Mouse (Mus musculus): ENCODE measurements at regions not wholly inside any gene's neighbourhood (a gene's known extent, or its start where the extent isn't known, plus 50 kb on each side); places are given as distances from the start of the nearest gene placed in this dataset.

GRCm38 (mm10) chr8:126538136-126538535 is 55.6 kb downstream of the Irf2bp2 start:
- H3K4me3 ChIP-seq, result no peak overlapping the region
- no peak for DNase-seq (ENCODE audit: low spot score in 2 of 2)
- TF ChIP-seq CTCF (conservative IDR thresholded peaks at IDR 0.05), result no peak
- H3K27ac ChIP-seq, result peak overlapping the region; percentile 94

- no peak for TF ChIP-seq CTCF (conservative IDR thresholded peaks at IDR 0.05)
- Histone ChIP-seq H3K4me3 (no peak overlapping the region), H3K27ac (peak overlapping the region; percentile 94)
- DNase-seq (ENCODE audit: low spot score in 2 of 2), result peak; percentile 79 to 83
Measured at GRCm38 (mm10) chr8:126536928-126537618, 56.7 kb downstream of the Irf2bp2 start.

DNA sequence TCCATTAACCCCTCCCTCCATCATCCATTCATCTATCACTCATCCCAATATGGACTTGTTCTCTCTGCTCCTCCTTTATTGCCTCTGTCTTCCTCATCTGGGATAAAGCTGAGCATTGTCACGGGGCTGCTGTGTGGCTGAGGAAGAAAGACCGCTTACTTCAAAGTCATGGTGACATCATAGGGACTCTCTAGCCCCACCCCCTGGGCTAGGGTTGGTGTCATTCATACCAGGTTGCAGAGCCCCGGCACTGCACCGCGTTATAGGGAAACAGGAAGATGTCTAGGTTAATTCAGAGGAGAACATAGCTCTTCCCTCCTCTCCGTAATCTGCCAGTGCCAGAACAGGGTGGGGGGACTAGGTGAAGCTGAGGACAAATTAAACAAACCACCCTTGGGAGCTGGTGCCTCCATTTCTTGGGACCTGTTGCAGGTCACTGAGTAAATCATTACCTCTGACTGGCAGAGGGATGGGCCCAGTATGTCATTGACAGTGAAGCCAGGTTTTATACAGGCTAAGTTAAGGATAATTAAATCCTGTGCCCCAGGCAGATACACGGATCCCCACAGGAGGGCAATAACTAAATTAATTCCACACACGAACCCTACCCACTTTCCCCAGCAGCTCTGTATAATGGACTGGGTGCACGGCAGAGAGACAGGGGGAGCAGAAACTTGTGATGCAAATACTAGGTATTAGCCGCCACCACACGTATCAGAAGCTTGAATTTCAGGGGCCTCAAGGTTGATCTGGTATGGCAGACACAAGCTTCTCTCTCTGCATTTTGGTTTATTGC is 57.5 kb downstream of the Irf2bp2 start:
- Histone ChIP-seq H3K27ac (peak overlapping the region; percentile 94), H3K4me3 (no peak overlapping the region)
- no peak for DNase-seq (ENCODE audit: low spot score in 2 of 2)
- TF ChIP-seq CTCF (conservative IDR thresholded peaks at IDR 0.05), result peak; percentile 24; the same call in 1 of the 2 replicates

DNA sequence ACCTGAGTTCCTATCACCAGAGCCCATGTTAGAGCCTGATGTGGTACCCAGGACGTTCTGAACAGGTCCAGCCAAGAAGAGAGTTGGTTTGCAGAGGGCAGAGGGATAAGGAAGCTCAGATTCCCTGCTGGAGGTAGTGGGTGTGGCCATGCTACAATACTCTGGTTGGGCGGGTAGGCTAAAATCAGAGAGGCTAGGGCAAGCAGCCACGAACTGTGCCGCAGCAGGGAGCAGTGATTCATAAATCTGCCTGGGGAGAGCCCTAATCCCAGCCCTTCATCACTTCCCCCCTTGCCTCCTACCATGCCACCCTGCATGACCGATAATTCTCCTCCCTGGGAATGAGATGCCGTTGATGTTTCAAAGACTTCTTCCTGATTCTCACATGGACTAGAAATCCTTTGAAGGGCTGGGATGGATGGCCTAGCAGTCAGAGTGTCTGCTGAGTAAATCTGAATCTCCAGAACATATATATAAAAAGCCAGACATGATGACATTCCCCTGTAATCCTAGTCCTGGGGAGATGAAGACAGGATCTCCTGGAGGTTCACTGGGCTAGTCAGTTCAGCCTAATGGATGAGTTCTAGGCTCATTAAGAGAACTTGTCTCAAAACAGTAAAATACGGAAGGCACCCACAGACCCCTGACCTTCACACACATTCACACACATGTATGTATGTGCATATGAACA is 57.6 kb upstream of the Tarbp1 start:
- TF ChIP-seq CTCF (conservative IDR thresholded peaks at IDR 0.05), result no peak
- DNase-seq (ENCODE audit: low spot score in 2 of 2), result no peak
- H3K4me3 ChIP-seq, result no peak overlapping the region
- H3K27ac ChIP-seq, result no peak overlapping the region

DNA sequence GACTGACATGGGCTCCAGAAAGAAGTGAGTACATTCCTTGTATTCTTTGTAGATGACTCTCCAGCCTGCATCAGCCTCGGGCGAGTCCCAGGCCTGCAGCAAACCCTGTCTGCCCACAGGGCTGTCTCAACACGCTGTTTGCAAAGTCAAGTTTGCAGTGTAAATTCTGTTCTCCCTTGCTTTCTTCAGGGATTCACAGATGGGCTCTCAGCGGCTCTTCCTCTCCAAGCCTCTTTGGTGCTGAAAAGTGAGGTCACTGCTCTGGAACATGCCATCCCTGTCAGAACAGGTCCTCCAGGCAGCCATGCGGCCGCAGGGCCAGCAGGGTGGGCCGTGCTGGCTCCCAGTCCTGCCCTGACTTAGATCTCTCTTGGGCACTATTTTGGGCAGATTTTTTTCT is 56.6 kb upstream of the Tarbp1 start:
- no peak for DNase-seq (ENCODE audit: low spot score in 2 of 2)

DNA sequence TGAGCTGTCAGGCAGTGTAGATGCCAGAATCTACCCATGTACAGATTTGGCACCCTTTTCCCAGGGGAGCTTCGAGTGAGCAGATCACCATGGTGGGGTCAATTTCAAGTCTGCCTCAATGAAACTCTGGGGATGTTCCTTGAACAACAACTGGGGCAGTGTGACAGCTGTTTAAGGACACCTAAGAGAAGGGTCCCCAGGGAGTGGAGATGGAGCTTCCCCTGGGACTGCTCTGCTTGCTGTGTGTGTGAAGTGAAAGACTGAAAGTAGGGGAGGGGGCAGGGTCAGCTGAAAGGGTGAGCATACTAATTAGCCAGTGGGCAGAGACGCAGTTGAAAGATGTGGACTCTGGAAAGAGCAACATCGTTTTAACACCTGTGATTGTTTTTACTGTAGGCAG is 54.5 kb upstream of the Tarbp1 start:
- no peak for DNase-seq (ENCODE audit: low spot score in 2 of 2)
- no peak for TF ChIP-seq CTCF (conservative IDR thresholded peaks at IDR 0.05)
- H3K4me3 ChIP-seq, result no peak overlapping the region
- no peak overlapping the region for H3K27ac ChIP-seq

More for the DNA sequence above, 56.6 kb upstream of the Tarbp1 start:
- Histone ChIP-seq H3K4me3 (no peak overlapping the region), H3K27ac (no peak overlapping the region)
- TF ChIP-seq CTCF (conservative IDR thresholded peaks at IDR 0.05), result no peak

- Histone ChIP-seq H3K4me3 (no peak overlapping the region), H3K27ac (peak overlapping the region; percentile 32)
- DNase-seq (ENCODE audit: low spot score in 2 of 2), result no peak
- TF ChIP-seq CTCF (conservative IDR thresholded peaks at IDR 0.05), result no peak
Measured at GRCm38 (mm10) chr8:126528434-126529080, 53.7 kb upstream of the Tarbp1 start.

DNA sequence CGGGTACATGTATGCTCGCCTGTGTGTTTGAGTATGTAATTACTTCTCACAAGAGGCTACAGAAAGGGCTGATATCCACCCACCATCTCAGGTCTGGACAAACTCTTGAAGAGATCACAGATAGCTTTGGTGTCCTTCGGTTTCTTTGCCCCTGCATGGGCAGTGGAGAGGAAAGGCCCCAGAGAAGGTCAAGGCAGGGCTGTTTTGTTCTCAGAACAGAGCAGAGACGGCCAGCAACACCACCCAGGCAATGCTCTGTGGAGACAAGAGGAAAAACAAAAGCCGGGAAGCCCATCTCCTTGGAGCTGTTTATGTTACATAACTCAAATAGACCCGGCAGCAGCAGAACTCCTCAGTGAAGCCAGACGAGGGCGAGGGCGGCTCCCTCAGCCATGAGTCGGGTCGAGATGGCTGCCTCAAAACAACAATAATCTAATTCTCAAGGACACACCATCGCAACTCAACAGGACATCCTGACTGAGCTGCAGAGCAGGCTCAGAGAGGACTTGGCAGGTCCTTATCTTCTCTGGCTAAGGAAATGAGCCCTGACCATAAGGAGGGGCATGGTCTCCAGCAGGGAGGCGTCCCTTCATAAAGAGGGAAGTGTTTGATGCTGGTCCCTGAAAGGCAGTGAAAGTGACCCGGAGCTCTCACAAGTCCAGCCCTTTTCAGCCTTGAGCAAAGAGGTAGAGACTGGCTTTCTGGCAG is 52.2 kb upstream of the Tarbp1 start:
- Histone ChIP-seq H3K4me3 (no peak overlapping the region), H3K27ac (peak overlapping the region; percentile 78)
- TF ChIP-seq CTCF (conservative IDR thresholded peaks at IDR 0.05), result no peak
- DNase-seq (ENCODE audit: low spot score in 2 of 2), result no peak

GRCm38 (mm10) chr8:126525575-126525974 is 50.7 kb upstream of the Tarbp1 start:
- no peak overlapping the region for H3K4me3 ChIP-seq
- no peak overlapping the region; the same call in 1 of the 2 replicates for H3K27ac ChIP-seq
- DNase-seq (ENCODE audit: low spot score in 2 of 2), result no peak
- no peak for TF ChIP-seq CTCF (conservative IDR thresholded peaks at IDR 0.05)

Measured in layer of hippocampus, adult 2 months (tissue).